Mouse (Mus musculus) layer of hippocampus, adult 6 months (tissue): ENCODE data around the gene Smbd1. TPM values are rescaled to one million over a fixed set of nuclear protein-coding genes. Genes with fewer than 3 reads are reported as not detected.

Experiments used
- long read RNA-seq, 2 experiments: library from polyadenylated mRNA; unstranded; transcript quantifications; one replicate each; pipeline ENCODE4 v2.0.0; 2019 to 2020
- polyA plus RNA-seq: library from polyadenylated mRNA; unstranded; fragments of <200 nt; fragmentation: Nextera tagmentation; gene quantifications from 2 replicates; pipeline ENCODE4 v1.2.3, GENCODE M21; 2021

The Smbd1 gene
- polyA plus RNA-seq = not detected in 2 replicates
- long read RNA-seq, experiment 1 = 0 reads
- long read RNA-seq, experiment 2 = 0 reads

DNA sequence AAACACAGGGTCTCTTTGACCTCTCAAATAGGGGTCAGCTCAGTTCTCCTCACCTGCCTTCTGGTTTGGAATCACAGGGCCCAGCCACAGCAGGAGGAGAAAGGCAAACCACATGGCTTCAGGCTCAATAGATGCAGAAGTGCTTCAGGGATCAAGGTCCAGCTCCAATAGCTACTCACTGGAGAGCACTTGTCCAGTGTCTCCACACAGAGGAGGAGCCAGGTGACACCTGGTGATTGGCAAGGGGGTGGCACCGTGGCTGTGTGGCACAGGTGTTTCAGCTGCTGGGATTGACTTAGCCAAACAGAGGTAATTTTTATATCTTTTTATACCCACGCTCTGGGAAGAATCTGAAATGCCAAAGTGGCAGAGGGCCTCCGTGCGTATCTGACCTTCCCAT is at the start of gene Smbd1:
TSS of gene Smbd1 (minus strand) at position 157 of the 400 bp plus-strand sequence.

DNA sequence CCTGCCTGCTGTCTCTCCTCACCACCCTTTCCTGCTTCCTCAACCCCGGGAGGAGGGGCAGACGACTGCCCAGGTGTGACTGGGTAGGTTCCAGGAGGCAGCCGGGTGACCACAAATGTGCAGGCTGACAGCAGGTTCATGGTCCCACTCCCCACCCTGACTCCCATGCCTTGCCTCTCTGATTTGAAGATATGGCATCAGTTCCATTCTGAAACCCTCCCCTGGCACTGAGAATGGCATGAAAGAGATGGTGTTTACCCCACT is 12.9 kb downstream of the Smbd1 start, which contains the start of gene Muc20:
TSS of gene Muc20 (minus strand) at position 10 of the 264 bp plus-strand sequence.

Other genes with a start within 250 kb of the Smbd1 start
- gene Tfrc, start 201.6 kb downstream of the Smbd1 start, polyA plus RNA-seq = 8.5 and 12.1 TPM in 2 replicates
- gene Tnk2, start 166.6 kb downstream of the Smbd1 start, polyA plus RNA-seq = 8.8 and 11.1 TPM in 2 replicates
- 0.18 TPM in 1 of 2 replicates, not detected in the other for gene Muc4, start 74.6 kb downstream of the Smbd1 start, polyA plus RNA-seq
- not detected in 2 replicates for gene Muc20, start 13.0 kb downstream of the Smbd1 start, polyA plus RNA-seq
- gene Fyttd1, start 67.0 kb upstream of the Smbd1 start, polyA plus RNA-seq = 98.9 and 111 TPM in 2 replicates
- gene Rubcn, start 67.3 kb upstream of the Smbd1 start, polyA plus RNA-seq = 17.0 and 19.2 TPM in 2 replicates
- gene Lrch3, start 103.6 kb upstream of the Smbd1 start, polyA plus RNA-seq = 6.5 and 8.7 TPM in 2 replicates
- 1.5 and 2.8 TPM in 2 replicates for gene Iqcg, start 245.7 kb upstream of the Smbd1 start, polyA plus RNA-seq
- 2,362 and 2,668 TPM in 2 replicates for gene Rpl35a, start 246.0 kb upstream of the Smbd1 start, polyA plus RNA-seq